Mouse (Mus musculus): Measurements from ENCODE around the gene Inpp5d. TPM values are rescaled to one million over a fixed set of nuclear protein-coding genes. Genes with fewer than 3 reads are reported as not detected.

The Inpp5d gene
- total and polyA plus RNA-seq, 2 experiments from 2014 or later, result 3.0 to 25.4 TPM

DNA sequence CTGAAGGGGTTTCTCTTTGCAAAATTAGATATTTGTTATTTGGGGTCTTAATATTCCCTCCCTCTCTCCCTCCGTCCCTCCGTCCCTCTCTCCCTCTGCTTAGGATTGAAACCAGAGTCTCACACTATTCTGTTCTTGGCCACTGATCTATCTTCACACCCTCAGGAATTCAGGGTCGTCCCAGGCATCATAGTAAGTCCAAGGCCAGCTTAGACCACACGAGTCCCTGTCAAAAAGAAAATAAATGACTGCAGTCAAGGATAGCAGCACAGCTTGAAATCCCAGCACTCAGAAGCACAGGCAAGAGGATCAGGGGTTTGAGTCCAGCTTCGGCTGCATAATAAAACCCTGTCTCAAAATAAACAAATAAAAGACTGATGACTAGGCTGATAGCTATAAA lies 35.0 kb downstream of the Inpp5d start:
- H3K27me3 ChIP-seq (ENCODE audit: insufficient read depth, low read length), result no peaks in the 10 kb centered on the region
- H3K9me3 ChIP-seq (ENCODE audit: low read length), result no peaks in the 10 kb centered on the region
- H3K9ac ChIP-seq, result no peak overlapping the region
- 74% methylated on average over 5 of the region's 5 CpGs for WGBS
- no peaks in the 10 kb centered on the region for H3K36me3 ChIP-seq (ENCODE audit: insufficient read depth)
- no peak overlapping the region for H3K4me3 ChIP-seq (ENCODE audit: low read depth, low read length)
- TF ChIP-seq CTCF (IDR thresholded peaks at IDR 0.05; ENCODE audit: low read depth), result no peak
- no peaks in the 10 kb centered on the region for H3K4me1 ChIP-seq (ENCODE audit: insufficient read depth)
- no peak overlapping the region for H3K27ac ChIP-seq (ENCODE audit: low read depth, low read length)
- H3K4me2 ChIP-seq (ENCODE audit: low read depth), result no peak overlapping the region
- ATAC-seq (no peak), DNase-seq (no peak)

DNA sequence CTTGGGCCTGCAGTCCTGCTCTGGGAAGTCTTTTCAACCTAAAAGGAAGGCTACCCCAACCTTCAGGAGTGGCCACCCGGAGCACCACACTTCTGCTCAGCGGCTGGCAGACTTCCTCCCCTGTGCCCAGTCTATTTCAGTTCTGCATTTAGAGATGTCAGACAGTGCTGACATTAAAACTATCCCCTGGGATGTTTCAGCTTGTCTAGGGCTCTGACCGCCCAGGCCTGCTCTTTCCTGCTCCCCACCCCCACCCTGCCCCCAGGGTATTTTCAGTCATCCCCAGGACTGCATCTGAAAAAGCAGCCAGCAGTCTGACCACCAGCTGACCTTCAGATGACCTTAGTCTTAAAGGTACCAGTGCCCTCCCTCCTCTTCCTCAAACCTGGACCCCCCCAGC lies 38.0 kb downstream of the Inpp5d start:
- DNase-seq (no peak), ATAC-seq (0 out of 2 replicates have a peak, but pooled peaks have one; percentile 8)
- Histone ChIP-seq H3K4me2 (ENCODE audit: low read depth) (no peak overlapping the region), H3K4me3 (ENCODE audit: low read depth, low read length) (no peak overlapping the region), H3K27me3 (ENCODE audit: insufficient read depth, low read length) (no peaks in the 10 kb centered on the region), H3K27ac (ENCODE audit: low read depth, low read length) (no peak overlapping the region), H3K4me1 (ENCODE audit: insufficient read depth) (no peaks in the 10 kb centered on the region), H3K36me3 (ENCODE audit: insufficient read depth) (no peaks in the 10 kb centered on the region), H3K9ac (no peak overlapping the region), H3K9me3 (ENCODE audit: low read length) (no peaks in the 10 kb centered on the region)
- 73% methylated on average over 3 of the region's 3 CpGs for WGBS
- TF ChIP-seq CTCF (IDR thresholded peaks at IDR 0.05; ENCODE audit: low read depth), result no peak

DNA sequence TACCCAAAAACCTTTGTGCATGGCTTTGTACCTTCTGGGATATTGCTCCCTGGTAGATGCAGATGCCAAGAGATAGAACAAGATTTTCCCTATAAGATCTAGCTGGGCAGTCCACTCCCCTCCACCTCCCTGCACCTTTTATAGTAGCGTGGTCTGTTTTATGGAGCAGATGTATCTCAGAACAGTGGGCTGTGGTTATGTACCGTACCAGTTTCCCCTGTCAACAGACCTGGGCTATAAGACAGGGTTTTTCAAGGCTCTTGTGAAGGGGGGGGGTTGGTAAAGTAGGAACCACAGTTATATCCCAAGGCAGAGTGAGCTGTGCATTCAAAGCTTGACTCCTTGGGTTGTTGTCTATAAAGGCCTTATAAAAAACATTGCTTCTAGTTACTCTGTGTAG lies 38.4 kb downstream of the Inpp5d start:
- Histone ChIP-seq H3K27ac (ENCODE audit: low read depth, low read length) (no peak overlapping the region), H3K9me3 (ENCODE audit: low read length) (no peaks in the 10 kb centered on the region), H3K4me3 (ENCODE audit: low read depth, low read length) (no peak overlapping the region), H3K9ac (no peak overlapping the region), H3K4me2 (ENCODE audit: low read depth) (no peak overlapping the region), H3K27me3 (ENCODE audit: insufficient read depth, low read length) (no peaks in the 10 kb centered on the region), H3K4me1 (ENCODE audit: insufficient read depth) (no peaks in the 10 kb centered on the region), H3K36me3 (ENCODE audit: insufficient read depth) (no peaks in the 10 kb centered on the region)
- DNase-seq (no peak), ATAC-seq (no peak)
- WGBS, result 89% methylated on average over 2 of the region's 2 CpGs
- no peak for TF ChIP-seq CTCF (IDR thresholded peaks at IDR 0.05; ENCODE audit: low read depth)

DNA sequence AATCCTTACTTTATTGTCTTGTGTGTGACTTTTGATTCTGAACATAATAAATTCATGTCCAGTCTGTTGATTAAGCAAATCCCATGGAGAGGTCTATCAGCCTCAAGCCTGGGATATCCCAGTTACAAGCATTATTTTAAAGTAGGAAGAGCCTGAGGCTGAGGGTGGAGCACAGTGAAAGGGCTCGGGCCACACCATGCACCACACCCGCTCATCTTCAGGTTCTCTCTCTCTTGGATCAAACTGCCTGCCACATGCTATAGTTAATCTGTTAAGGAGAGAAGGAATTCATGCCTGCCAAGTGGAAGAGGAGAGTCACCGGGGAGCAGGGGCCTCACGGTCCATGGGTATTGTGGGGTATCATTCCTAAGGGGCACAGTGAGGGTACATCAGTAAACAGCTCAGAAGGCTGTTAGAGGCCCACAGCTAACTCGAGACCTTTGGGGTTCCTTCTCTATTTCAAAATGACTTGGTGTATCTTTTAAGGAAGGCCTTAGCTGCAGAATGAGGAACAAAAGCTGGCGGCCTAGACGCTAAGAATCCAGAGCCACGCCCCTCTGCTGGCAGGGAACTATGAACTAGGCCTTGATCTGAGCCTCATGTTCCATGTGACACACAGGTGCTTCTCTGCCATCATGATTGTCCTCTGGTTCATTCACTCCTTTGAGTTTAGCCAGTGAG lies 39.0 kb downstream of the Inpp5d start:
- H3K9me3 ChIP-seq (ENCODE audit: low read length), result no peaks in the 10 kb centered on the region
- DNase-seq (no peak), ATAC-seq (no peak)
- WGBS, result 71% methylated on average over 8 of the region's 8 CpGs
- H3K36me3 ChIP-seq (ENCODE audit: insufficient read depth), result no peaks in the 10 kb centered on the region
- H3K27ac ChIP-seq (ENCODE audit: low read depth, low read length), result no peak overlapping the region
- H3K9ac ChIP-seq, result no peak overlapping the region
- H3K27me3 ChIP-seq (ENCODE audit: insufficient read depth, low read length), result no peaks in the 10 kb centered on the region
- TF ChIP-seq CTCF (IDR thresholded peaks at IDR 0.05; ENCODE audit: low read depth), result no peak
- H3K4me1 ChIP-seq (ENCODE audit: insufficient read depth), result no peaks in the 10 kb centered on the region
- no peak overlapping the region for H3K4me2 ChIP-seq (ENCODE audit: low read depth)
- H3K4me3 ChIP-seq (ENCODE audit: low read depth, low read length), result no peak overlapping the region

DNA sequence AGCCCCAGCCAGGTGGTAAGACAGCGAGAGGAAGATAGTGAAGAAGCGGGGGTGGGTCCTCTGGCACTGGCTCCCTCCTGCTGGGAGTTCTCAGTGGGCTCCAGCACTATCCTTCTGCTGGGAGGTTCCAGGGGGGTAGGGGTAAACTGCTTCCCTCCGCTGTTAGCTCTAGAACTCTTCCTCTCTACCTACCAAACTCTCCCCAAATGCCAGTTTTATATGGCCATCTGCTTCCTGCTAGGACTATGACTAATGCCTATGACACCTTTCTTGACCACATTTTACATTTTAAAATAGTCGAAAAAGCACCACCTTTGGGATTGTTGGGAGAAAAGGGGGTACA lies 39.5 kb downstream of the Inpp5d start:
- TF ChIP-seq CTCF (IDR thresholded peaks at IDR 0.05; ENCODE audit: low read depth), result no peak
- no peak for DNase-seq
- 83% methylated on average over 4 of the region's 4 CpGs for WGBS
- Histone ChIP-seq H3K9ac (no peak overlapping the region), H3K4me2 (ENCODE audit: low read depth) (no peak overlapping the region), H3K4me3 (ENCODE audit: low read depth, low read length) (no peak overlapping the region), H3K36me3 (ENCODE audit: insufficient read depth) (no peaks in the 10 kb centered on the region), H3K4me1 (ENCODE audit: insufficient read depth) (no peaks in the 10 kb centered on the region), H3K27ac (ENCODE audit: low read depth, low read length) (no peak overlapping the region), H3K27me3 (ENCODE audit: insufficient read depth, low read length) (no peaks in the 10 kb centered on the region), H3K9me3 (ENCODE audit: low read length) (no peaks in the 10 kb centered on the region)
- ATAC-seq, result no peak

DNA sequence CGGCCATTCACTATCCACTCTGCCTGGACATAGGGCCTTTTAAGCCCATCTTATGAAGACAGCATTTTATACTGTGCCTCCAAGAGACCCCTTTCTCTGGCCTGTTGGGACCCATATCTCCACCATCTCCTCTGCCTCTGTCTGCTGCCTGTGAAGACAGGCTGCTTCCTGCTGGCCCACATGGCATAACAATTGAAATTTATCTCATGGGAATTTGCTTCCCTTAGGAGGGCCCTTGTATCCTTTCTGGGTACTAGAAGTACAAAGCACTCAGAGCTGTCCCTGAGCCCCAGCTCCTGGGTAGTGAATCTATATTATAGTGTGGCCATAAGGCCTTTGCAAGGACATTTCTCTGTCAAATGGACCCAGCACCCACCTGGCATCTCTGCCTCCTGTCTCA lies 40.6 kb downstream of the Inpp5d start:
- no peak for ATAC-seq
- 87% methylated on average over 1 of the region's 1 CpGs for WGBS

DNA sequence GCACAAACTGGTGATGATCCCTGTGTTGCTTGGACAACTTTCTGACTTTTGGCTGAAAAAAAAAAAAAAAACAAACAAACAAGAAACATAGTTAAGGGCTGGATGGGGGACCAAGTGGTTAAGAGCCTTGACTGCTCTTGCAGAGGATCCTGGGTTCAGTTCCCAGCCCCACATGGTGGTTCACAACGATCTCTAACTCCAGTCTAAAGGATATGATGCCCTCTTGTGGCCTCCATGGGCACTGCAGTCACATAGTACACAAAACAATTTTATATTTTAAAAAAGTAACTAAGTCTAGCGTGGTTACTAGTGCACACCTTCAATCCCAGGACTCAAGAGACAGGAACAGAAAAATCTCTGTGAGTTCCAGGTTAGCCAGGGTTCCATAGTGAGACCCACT lies 43.9 kb downstream of the Inpp5d start:
- DNase-seq (no peak), ATAC-seq (no peak)
- Histone ChIP-seq H3K27me3 (ENCODE audit: insufficient read depth, low read length) (no peaks in the 10 kb centered on the region), H3K9ac (no peak overlapping the region), H3K27ac (ENCODE audit: low read depth, low read length) (no peak overlapping the region), H3K4me3 (ENCODE audit: low read depth, low read length) (no peak overlapping the region), H3K36me3 (ENCODE audit: insufficient read depth) (no peaks in the 10 kb centered on the region), H3K4me1 (ENCODE audit: insufficient read depth) (no peaks in the 10 kb centered on the region), H3K4me2 (ENCODE audit: low read depth) (no peak overlapping the region), H3K9me3 (ENCODE audit: low read length) (no peaks in the 10 kb centered on the region)
- WGBS, result 76% methylated on average over 2 of the region's 2 CpGs
- peak; percentile 44 for TF ChIP-seq CTCF (IDR thresholded peaks at IDR 0.05; ENCODE audit: low read depth)

More for the DNA sequence above, 40.6 kb downstream of the Inpp5d start:
- Histone ChIP-seq H3K4me3 (ENCODE audit: low read depth, low read length) (no peak overlapping the region), H3K9me3 (ENCODE audit: low read length) (no peaks in the 10 kb centered on the region), H3K36me3 (ENCODE audit: insufficient read depth) (no peaks in the 10 kb centered on the region), H3K9ac (no peak overlapping the region), H3K4me2 (ENCODE audit: low read depth) (no peak overlapping the region), H3K27ac (ENCODE audit: low read depth, low read length) (no peak overlapping the region), H3K4me1 (ENCODE audit: insufficient read depth) (no peaks in the 10 kb centered on the region), H3K27me3 (ENCODE audit: insufficient read depth, low read length) (no peaks in the 10 kb centered on the region)
- TF ChIP-seq CTCF (IDR thresholded peaks at IDR 0.05; ENCODE audit: low read depth), result no peak
- no peak for DNase-seq
